Mouse (Mus musculus): ENCODE measurements around the gene Klra9.
"Not testable (repeated sequence)": the region's sequence is repeated elsewhere in the genome, so short reads cannot be mapped to it uniquely, and the experiment has no call there.

Gene Klra9

GRCm38 (mm10) chr6:130193012-130193411, at the start of gene Klra9:
TSS of gene Klra9 (minus strand) at chr6:130193112.
- not testable (repeated sequence) for DNase-seq (ENCODE audit: low spot score)

DNA sequence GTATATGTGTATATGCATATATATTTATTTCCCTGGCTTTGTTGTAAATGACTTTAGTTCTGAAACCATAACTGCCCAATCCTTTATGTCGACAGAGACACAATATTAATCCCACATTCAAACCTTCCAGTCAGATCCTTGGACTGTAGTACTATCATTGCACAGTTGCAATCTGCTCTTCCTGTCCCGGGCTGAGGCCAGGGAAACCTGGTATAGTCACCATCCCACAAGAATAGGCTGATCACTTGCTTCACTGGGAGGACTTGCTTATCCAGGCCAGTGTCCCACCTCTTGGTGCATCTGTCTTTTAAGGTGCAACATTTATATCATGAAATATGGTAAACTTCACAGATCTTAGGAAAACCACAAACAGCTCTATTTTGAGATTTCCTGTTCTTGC, 44.6 kb upstream of the Klra9 start:
- no peak for DNase-seq (ENCODE audit: low spot score)

GRCm38 (mm10) chr6:130236635-130237034, 43.7 kb upstream of the Klra9 start:
- DNase-seq (ENCODE audit: low spot score), result no peak

DNA sequence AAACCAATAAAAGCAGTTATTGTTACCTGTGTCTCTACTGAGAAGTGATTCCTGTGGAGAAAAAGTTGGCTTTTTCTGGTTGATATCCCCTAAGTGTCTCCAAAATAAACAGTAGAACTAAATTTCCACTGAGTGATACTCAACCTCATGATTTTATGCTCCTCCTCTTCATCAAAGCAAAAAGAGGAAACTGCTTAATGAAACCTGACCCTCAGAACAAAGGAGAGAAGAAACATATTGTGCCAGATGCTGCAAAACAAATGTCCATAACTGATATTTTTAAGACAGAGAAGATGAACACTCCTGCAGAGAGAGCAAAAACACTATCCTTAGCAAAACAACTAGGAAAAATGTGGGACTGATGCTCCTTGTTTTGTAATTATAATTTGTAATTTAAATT, 40.3 kb upstream of the Klra9 start, which contains the start of gene Klra7:
Gene Klra7, minus strand, starts transcription at position 101 of the 400 bp plus-strand sequence.
- no peak for DNase-seq (ENCODE audit: low spot score)

- DNase-seq (ENCODE audit: low spot score), result not testable (repeated sequence)
These were observed 4.5 kb upstream of the Klra9 start for GRCm38 (mm10) chr6:130197453-130197852.

- not testable (repeated sequence) for DNase-seq (ENCODE audit: low spot score)
These were observed 63.1 kb downstream of the Klra9 start, which contains the start of gene Klra8 for GRCm38 (mm10) chr6:130129798-130130197. TSS of gene Klra8 (minus strand) at chr6:130129898.

Data from adipocyte (in vitro differentiated cells).